Mouse (Mus musculus) T-helper 1 cell (primary cell): Measurements from ENCODE around the gene Fbxl3.

ENCODE experiments used
- in situ Hi-C: fragments of 300-600 bp; cut with MboI, MseI; formaldehyde crosslinking; loops from one replicate; pipeline ENCODE4 v1.15.1; 2025; ENCODE audit warnings: high pct_unique_total_duplicates

Fbxl3 gene

GRCm38 (mm10) chr14:103046677-103047076 is 52.7 kb downstream of the Fbxl3 start, which contains the start of gene Acod1:
TSS of gene Acod1 (plus strand) at chr14:103046977.
- in situ Hi-C loops, result loop anchor here (5.0 kb wide), 1 partner anchor 39 kb away; no protein-coding TSS in a partner anchor

- in situ Hi-C loops, result no loop called here
Measured at GRCm38 (mm10) chr14:103037016-103037415, 62.4 kb downstream of the Fbxl3 start.

- in situ Hi-C loops, result no loop called here
Measured at GRCm38 (mm10) chr14:103034076-103034475, 65.3 kb downstream of the Fbxl3 start.

GRCm38 (mm10) chr14:103033271-103033823 is 66.0 kb downstream of the Fbxl3 start:
- in situ Hi-C loops, result no loop called here
